Mouse (Mus musculus): ENCODE data around the gene Cd200r1. TPM values are rescaled to one million over a fixed set of nuclear protein-coding genes. Genes with fewer than 3 reads are reported as not detected.

Gene Cd200r1
- polyA plus RNA-seq, 1 experiment from 2014 or later, result 3.8 TPM

DNA sequence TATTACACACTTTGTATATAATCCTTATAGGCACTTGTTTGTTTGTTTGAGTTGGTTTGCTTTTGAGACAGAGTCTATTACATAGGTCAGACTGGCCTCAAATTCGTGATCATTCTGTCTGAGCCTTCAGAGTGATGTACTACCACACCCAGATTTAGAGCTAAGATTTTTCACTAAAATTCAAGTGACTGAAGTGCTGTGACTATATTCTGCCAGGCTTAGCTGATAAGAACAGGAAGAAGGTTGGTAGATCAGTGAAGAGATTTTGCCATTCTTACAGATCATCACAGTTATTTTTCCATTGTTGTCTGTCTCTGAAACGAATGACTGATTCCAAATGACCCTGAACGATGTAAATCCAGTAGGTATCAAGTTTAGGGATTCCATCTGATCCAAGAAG, 17.5 kb upstream of the Cd200r1 start:
- Histone ChIP-seq H3K4me1 (ENCODE audit: control insufficient read depth, low read depth, low read length) (peaks cover 12% of the 10 kb centered on the region), H3K27me3 (ENCODE audit: control insufficient read depth, insufficient read depth, low read depth, low read length) (no peaks in the 10 kb centered on the region), H3K4me2 (ENCODE audit: low read depth, low read length) (no peak overlapping the region), H3K36me3 (ENCODE audit: control insufficient read depth, insufficient read depth) (no peaks in the 10 kb centered on the region), H3K27ac (ENCODE audit: low read length) (no peak overlapping the region), H3K9me3 (replicated peaks; ENCODE audit: control insufficient read depth, low read length) (no peaks in the 10 kb centered on the region), H3K4me3 (ENCODE audit: low read depth, low read length) (no peak overlapping the region), H3K9ac (ENCODE audit: low read depth, low read length) (no peak overlapping the region)
- 39% methylated on average over 3 of the region's 3 CpGs for WGBS (ENCODE audit: insufficient replicate concordance)
- ATAC-seq (ENCODE audit: low read depth), result no peak

DNA sequence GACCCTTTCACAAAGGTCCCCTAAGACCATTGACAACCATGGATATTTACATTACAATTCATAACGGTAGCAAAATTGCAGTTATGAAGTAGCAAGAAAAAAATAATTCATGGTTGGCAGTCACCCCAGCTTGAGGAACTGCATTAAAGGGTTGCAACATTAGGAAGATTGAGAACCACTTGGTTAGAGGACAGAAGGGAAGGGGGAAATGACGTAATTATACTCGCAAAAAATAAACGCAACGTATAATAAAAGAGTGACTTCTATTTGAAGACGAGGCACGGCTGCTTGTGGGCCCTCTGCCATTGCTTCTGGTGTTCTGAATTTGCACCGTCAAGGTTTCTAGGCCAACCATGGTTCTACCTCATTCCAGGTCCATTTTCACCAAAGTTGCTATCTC, 7.8 kb upstream of the Cd200r1 start:
- WGBS (ENCODE audit: insufficient replicate concordance), result 57% methylated on average over 8 of the region's 8 CpGs
- no peak for ATAC-seq (ENCODE audit: low read depth)
- no peak overlapping the region for H3K4me3 ChIP-seq (ENCODE audit: low read depth, low read length)
- H3K4me2 ChIP-seq (ENCODE audit: low read depth, low read length), result no peak overlapping the region
- H3K27me3 ChIP-seq (ENCODE audit: control insufficient read depth, insufficient read depth, low read depth, low read length), result no peaks in the 10 kb centered on the region
- H3K27ac ChIP-seq (ENCODE audit: low read length), result no peak overlapping the region
- H3K9me3 ChIP-seq (replicated peaks; ENCODE audit: control insufficient read depth, low read length), result no peaks in the 10 kb centered on the region
- no peaks in the 10 kb centered on the region for H3K4me1 ChIP-seq (ENCODE audit: control insufficient read depth, low read depth, low read length)
- H3K36me3 ChIP-seq (ENCODE audit: control insufficient read depth, insufficient read depth), result no peaks in the 10 kb centered on the region
- no peak overlapping the region for H3K9ac ChIP-seq (ENCODE audit: low read depth, low read length)

DNA sequence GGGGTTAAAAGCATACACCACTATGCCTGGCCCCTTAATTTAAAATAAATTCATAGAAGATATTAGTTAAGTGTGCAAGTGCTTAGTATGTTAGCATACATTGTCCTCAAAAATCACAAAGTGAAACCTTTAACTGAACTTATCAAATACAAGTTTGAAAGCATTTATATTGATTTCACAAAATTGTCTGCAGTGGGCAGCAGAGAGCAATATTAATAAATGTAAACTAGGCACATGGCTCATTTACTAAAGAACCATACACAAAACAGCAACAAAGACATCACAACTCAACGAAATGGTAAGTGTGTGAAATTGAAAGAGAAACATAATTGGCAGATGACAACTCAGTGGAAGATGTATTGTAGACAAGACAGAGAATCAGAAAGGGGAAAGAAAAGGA, 3.7 kb upstream of the Cd200r1 start:
- Histone ChIP-seq H3K36me3 (ENCODE audit: control insufficient read depth, insufficient read depth) (no peaks in the 10 kb centered on the region), H3K27me3 (ENCODE audit: control insufficient read depth, insufficient read depth, low read depth, low read length) (no peaks in the 10 kb centered on the region), H3K9ac (ENCODE audit: low read depth, low read length) (no peak overlapping the region), H3K27ac (ENCODE audit: low read length) (no peak overlapping the region), H3K4me3 (ENCODE audit: low read depth, low read length) (no peak overlapping the region), H3K9me3 (replicated peaks; ENCODE audit: control insufficient read depth, low read length) (no peaks in the 10 kb centered on the region), H3K4me1 (ENCODE audit: control insufficient read depth, low read depth, low read length) (no peaks in the 10 kb centered on the region), H3K4me2 (ENCODE audit: low read depth, low read length) (no peak overlapping the region)
- 24% methylated on average over 1 of the region's 1 CpGs for WGBS (ENCODE audit: insufficient replicate concordance)
- no peak for ATAC-seq (ENCODE audit: low read depth)

DNA sequence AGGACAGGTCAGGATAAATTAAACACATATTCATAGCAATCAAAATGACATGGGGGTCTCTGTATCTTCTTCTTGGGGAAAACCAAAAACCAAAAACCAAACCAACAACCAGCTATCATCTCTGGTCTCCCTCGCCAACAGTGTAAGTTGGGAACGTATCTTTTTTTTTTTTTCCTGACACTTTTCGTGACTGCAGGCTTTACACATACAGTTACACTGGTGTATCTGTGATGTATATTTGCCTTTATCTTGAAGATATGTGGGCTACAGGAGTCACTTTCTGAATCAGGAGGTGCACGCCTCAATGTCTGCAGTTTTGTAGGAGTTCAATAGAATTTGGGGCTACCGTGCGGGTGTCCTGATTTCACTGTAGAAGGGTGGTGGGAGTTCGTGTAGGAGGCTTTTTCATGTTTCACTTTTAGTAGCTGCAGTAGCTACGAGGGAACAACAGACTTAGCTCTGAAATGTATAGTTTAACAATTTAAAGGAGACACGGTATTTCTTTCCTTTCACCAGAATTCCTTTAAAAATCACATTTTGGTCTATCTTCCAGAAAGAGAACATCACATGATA, 870 bp downstream of the Cd200r1 start:
- H3K27me3 ChIP-seq (ENCODE audit: control insufficient read depth, insufficient read depth, low read depth, low read length), result no peaks in the 10 kb centered on the region
- no peaks in the 10 kb centered on the region for H3K36me3 ChIP-seq (ENCODE audit: control insufficient read depth, insufficient read depth)
- no peaks in the 10 kb centered on the region for H3K4me1 ChIP-seq (ENCODE audit: control insufficient read depth, low read depth, low read length)
- no peak overlapping the region for H3K9ac ChIP-seq (ENCODE audit: low read depth, low read length)
- peak overlapping the region; percentile 63 for H3K4me2 ChIP-seq (ENCODE audit: low read depth, low read length)
- no peak for ATAC-seq (ENCODE audit: low read depth)
- H3K4me3 ChIP-seq (ENCODE audit: low read depth, low read length), result peak overlapping the region; percentile 58
- H3K9me3 ChIP-seq (replicated peaks; ENCODE audit: control insufficient read depth, low read length), result no peaks in the 10 kb centered on the region
- no peak overlapping the region for H3K27ac ChIP-seq (ENCODE audit: low read length)
- WGBS (ENCODE audit: insufficient replicate concordance), result 17% methylated on average over 9 of the region's 9 CpGs

DNA sequence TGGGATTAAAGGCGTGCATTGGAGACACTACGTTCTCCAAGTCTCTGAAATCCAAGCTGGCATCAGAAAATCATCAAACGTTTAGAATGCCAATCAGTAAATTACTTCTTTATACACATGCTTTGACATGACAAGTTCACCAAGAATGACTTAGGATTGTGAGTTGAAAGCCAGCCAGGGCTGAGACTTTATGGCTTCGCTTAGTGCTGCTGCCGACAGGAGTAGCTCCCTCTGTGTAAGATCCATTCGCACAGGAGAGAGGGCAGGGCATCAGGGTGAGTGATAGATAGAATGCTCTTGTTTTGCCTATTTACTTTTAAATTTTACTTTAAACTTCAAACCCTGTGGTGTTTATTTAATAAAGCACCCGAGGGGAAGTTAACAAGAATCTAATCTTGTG, 2.0 kb downstream of the Cd200r1 start:
- no peak overlapping the region for H3K4me3 ChIP-seq (ENCODE audit: low read depth, low read length)
- H3K27ac ChIP-seq (ENCODE audit: low read length), result no peak overlapping the region
- WGBS (ENCODE audit: insufficient replicate concordance), result 54% methylated on average over 7 of the region's 7 CpGs
- H3K4me2 ChIP-seq (ENCODE audit: low read depth, low read length), result no peak overlapping the region
- H3K9ac ChIP-seq (ENCODE audit: low read depth, low read length), result no peak overlapping the region
- no peaks in the 10 kb centered on the region for H3K9me3 ChIP-seq (replicated peaks; ENCODE audit: control insufficient read depth, low read length)
- no peaks in the 10 kb centered on the region for H3K27me3 ChIP-seq (ENCODE audit: control insufficient read depth, insufficient read depth, low read depth, low read length)
- no peak for ATAC-seq (ENCODE audit: low read depth)
- no peaks in the 10 kb centered on the region for H3K4me1 ChIP-seq (ENCODE audit: control insufficient read depth, low read depth, low read length)
- no peaks in the 10 kb centered on the region for H3K36me3 ChIP-seq (ENCODE audit: control insufficient read depth, insufficient read depth)

DNA sequence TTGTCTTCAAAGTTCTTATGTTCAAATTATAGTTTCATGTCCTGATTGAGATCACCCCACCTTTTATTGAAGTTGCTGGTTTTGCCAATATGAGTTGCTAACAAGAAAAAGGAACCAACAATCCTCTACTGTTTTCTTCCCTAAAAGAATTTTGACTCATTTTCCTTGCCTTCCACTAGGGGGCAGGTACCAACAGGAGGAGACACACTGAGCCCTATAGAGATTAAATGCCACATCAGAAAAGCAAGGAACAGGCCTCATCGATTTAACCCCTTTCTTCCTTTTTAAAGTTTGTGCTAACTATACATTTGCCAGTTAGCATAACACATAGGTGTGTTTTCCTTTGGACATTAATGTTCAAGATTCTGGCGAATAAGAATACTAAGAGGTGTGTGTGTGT, 2.4 kb downstream of the Cd200r1 start:
- 27% methylated on average over 2 of the region's 2 CpGs for WGBS (ENCODE audit: insufficient replicate concordance)
- Histone ChIP-seq H3K27me3 (ENCODE audit: control insufficient read depth, insufficient read depth, low read depth, low read length) (no peaks in the 10 kb centered on the region), H3K9ac (ENCODE audit: low read depth, low read length) (no peak overlapping the region), H3K4me1 (ENCODE audit: control insufficient read depth, low read depth, low read length) (no peaks in the 10 kb centered on the region), H3K4me3 (ENCODE audit: low read depth, low read length) (no peak overlapping the region), H3K9me3 (replicated peaks; ENCODE audit: control insufficient read depth, low read length) (no peaks in the 10 kb centered on the region), H3K27ac (ENCODE audit: low read length) (no peak overlapping the region), H3K36me3 (ENCODE audit: control insufficient read depth, insufficient read depth) (no peaks in the 10 kb centered on the region), H3K4me2 (ENCODE audit: low read depth, low read length) (no peak overlapping the region)
- ATAC-seq (ENCODE audit: low read depth), result no peak

DNA sequence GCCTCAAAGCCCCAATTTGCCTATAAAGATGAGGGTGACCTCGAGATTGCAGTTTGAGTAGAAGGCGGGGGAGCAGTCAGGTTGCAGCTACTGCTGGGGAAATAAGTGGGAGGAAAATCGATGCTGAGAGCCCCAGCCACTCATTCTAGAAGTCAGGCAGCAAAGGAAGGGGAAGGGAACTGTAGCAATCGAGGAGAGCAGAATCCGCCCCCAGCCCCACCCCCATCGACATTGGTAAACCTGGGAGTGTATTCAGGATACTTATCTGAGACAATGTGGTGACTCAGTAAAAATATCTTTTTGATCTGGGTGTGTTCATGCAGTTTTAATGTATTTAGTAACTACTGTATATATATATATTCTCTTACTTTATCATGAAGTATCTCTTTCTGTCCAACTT, 7.0 kb downstream of the Cd200r1 start:
- no peaks in the 10 kb centered on the region for H3K9me3 ChIP-seq (replicated peaks; ENCODE audit: control insufficient read depth, low read length)
- H3K27me3 ChIP-seq (ENCODE audit: control insufficient read depth, insufficient read depth, low read depth, low read length), result no peaks in the 10 kb centered on the region
- H3K9ac ChIP-seq (ENCODE audit: low read depth, low read length), result no peak overlapping the region
- no peaks in the 10 kb centered on the region for H3K36me3 ChIP-seq (ENCODE audit: control insufficient read depth, insufficient read depth)
- H3K27ac ChIP-seq (ENCODE audit: low read length), result no peak overlapping the region
- no peak overlapping the region for H3K4me3 ChIP-seq (ENCODE audit: low read depth, low read length)
- H3K4me1 ChIP-seq (ENCODE audit: control insufficient read depth, low read depth, low read length), result no peaks in the 10 kb centered on the region
- H3K4me2 ChIP-seq (ENCODE audit: low read depth, low read length), result no peak overlapping the region
- WGBS (ENCODE audit: insufficient replicate concordance), result 26% methylated on average over 6 of the region's 6 CpGs
- ATAC-seq (ENCODE audit: low read depth), result no peak

DNA sequence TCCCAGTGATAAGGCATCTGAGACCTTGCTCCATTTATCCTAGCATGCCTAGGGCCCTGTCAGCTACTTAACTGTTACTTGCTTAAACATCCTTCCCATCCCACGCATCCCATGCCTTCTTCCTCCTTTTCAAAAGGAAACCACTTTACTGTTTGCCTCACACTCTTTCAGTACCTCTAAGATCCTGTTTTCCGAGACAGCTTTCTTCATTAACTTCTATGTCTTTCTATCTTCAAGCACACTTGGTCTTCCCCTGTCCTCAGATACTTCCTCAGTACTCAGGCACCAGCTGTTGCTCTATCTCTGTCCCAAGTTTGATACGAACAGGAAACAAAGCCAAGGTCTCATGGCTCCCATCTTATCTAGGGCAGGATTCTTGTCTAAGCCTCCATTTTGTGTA, 8.1 kb downstream of the Cd200r1 start:
- no peak overlapping the region for H3K27ac ChIP-seq (ENCODE audit: low read length)
- H3K36me3 ChIP-seq (ENCODE audit: control insufficient read depth, insufficient read depth), result no peaks in the 10 kb centered on the region
- H3K27me3 ChIP-seq (ENCODE audit: control insufficient read depth, insufficient read depth, low read depth, low read length), result no peaks in the 10 kb centered on the region
- H3K4me1 ChIP-seq (ENCODE audit: control insufficient read depth, low read depth, low read length), result no peaks in the 10 kb centered on the region
- H3K9ac ChIP-seq (ENCODE audit: low read depth, low read length), result no peak overlapping the region
- no peak overlapping the region for H3K4me2 ChIP-seq (ENCODE audit: low read depth, low read length)
- H3K9me3 ChIP-seq (replicated peaks; ENCODE audit: control insufficient read depth, low read length), result no peaks in the 10 kb centered on the region
- no peak for ATAC-seq (ENCODE audit: low read depth)
- WGBS (ENCODE audit: insufficient replicate concordance), result 25% methylated on average over 3 of the region's 3 CpGs
- H3K4me3 ChIP-seq (ENCODE audit: low read depth, low read length), result no peak overlapping the region

DNA sequence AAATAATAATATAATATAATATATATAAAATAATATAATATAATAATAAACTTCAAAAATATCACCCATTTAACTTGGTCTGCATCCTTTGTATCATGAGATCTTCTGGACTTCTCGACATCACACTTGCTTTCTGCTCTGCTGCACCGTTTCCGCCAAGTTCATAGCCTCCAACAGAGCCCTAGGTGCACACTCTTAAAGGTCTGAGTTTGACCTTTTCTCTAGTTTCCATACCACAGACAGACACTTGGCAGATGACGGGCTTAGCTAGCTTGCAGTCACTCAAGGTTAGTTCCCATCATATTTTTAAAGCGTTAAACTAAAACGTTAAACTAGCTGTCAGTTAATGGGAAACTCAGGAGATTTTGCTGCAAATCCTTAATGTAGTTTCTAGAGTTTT, 8.7 kb downstream of the Cd200r1 start:
- Histone ChIP-seq H3K27ac (ENCODE audit: low read length) (no peak overlapping the region), H3K36me3 (ENCODE audit: control insufficient read depth, insufficient read depth) (no peaks in the 10 kb centered on the region), H3K9me3 (replicated peaks; ENCODE audit: control insufficient read depth, low read length) (no peaks in the 10 kb centered on the region), H3K4me2 (ENCODE audit: low read depth, low read length) (no peak overlapping the region), H3K4me1 (ENCODE audit: control insufficient read depth, low read depth, low read length) (no peaks in the 10 kb centered on the region), H3K27me3 (ENCODE audit: control insufficient read depth, insufficient read depth, low read depth, low read length) (no peaks in the 10 kb centered on the region), H3K4me3 (ENCODE audit: low read depth, low read length) (no peak overlapping the region), H3K9ac (ENCODE audit: low read depth, low read length) (no peak overlapping the region)
- 75% methylated on average over 6 of the region's 6 CpGs for WGBS (ENCODE audit: insufficient replicate concordance)
- ATAC-seq (ENCODE audit: low read depth), result no peak

All from liver, embryonic 16.5 days (tissue).